Mouse (Mus musculus) WW6 (cell line): Measurements from ENCODE around the gene Garem2.

Source experiments
- DNase-seq: peaks from one replicate; pipeline ENCODE4 v3.0.0-alpha.2; 2013; ENCODE audit warnings: low read depth, low spot score

Garem2 gene

GRCm38 (mm10) chr5:30111771-30112170 lies 6.8 kb downstream of the Garem2 start:
- DNase-seq = no peak

- DNase-seq = no peak
These were observed 7.6 kb downstream of the Garem2 start for GRCm38 (mm10) chr5:30112533-30113068.

DNA sequence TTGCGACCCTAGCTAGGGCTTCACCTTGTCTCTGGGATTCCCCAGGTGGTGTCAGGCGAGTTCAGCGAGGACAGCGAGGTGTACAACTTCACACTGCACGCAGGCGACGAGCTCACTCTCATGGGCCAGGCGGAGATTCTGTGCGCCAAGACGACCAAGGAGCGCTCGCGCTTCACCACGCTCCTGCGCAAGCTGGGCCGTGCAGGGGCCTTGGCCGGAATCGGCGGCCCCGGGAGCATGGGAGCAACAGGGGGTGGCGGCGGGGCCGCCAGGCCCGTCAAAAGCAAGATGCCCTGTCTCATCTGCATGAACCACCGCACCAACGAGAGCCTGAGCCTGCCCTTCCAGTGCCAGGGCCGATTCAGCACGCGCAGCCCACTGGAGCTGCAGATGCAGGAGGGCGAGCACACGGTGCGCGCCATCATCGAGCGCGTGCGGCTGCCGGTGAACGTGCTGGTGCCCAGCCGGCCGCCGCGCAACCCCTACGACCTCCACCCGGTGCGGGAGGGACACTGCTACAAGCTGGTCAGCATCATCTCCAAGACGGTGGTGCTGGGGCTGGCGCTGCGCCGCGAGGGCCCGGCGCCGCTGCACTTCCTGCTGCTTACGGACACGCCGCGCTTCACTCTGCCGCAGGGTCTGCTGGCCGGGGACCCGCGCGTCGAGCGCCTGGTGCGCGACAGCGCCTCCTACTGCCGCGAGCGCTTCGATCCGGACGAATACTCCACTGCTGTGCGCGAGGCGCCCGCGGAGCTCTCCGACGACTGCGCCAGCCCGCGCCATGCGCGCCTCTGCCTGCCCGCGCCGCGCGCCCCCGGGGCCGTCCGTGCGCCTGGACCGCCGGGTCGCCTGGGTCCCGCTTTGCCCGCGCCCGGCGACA lies 9.2 kb downstream of the Garem2 start:
- no peak for DNase-seq

- no peak for DNase-seq
These were observed 9.8 kb downstream of the Garem2 start for GRCm38 (mm10) chr5:30114761-30115140.

GRCm38 (mm10) chr5:30115718-30116117 lies 10.8 kb downstream of the Garem2 start:
- DNase-seq = no peak

GRCm38 (mm10) chr5:30118018-30118417 lies 13.1 kb downstream of the Garem2 start:
- DNase-seq = no peak

DNA sequence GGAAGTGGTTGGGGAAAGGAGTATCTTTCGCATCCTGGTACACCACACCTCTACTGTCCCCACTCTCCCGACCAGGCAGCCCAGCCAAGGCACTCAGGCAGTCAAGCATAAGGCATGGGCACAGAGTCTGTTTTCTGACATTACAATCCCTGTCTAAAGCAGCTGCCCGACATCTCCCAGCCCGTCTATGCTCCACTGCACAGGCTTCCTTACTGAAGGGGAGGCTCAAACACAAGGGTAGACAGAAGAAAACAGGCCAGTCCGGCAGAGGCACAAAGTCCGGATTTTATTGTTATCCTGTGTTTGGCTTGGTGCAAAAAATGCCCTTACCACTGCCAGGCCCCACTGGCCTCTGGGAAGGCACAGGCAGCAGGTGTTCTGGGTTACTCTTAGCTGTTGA lies 14.2 kb downstream of the Garem2 start:
- no peak for DNase-seq

- DNase-seq = no peak
These were observed 15.1 kb downstream of the Garem2 start for GRCm38 (mm10) chr5:30120106-30120505.

DNA sequence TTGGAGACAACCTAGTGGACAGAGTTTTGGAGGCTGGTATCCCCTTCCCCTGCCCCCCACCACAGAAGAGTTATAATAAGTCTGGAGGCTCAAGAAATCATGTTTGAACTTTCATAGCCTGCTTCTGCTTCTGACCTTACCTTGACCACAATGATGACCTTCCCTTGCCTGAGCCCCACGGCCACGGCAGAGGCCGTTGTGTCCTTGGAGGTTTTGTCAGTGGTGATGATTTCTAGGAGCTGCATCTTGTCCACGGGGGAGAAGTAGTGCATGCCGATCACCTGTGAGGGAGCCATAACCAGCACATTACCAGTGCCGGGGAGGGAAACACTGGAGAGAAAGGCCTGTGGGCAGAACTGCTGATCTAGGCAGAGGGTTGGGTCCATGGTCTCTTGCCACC lies 17.5 kb downstream of the Garem2 start:
- no peak for DNase-seq

- DNase-seq = no peak
These were observed 20.6 kb downstream of the Garem2 start for GRCm38 (mm10) chr5:30125587-30125986.

DNA sequence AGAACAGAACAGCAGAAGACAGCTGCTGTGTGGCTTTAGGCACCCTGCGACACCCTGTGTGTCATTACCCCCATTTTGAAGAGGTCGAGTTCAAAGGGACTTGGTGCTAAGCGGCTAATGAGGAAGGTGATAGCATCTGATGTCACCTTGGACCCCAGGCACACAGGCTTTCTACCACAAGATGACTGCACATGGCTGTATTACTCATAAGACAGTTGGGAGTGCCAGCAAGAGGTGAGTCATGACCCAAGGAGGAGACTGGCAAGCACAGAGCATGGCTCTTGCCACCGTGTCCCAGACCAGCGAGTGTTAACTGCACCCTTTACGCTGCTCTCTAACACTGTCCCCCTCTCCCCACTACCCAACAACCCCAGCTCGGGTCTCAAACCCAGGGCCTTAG lies 21.8 kb downstream of the Garem2 start:
- no peak for DNase-seq

DNA sequence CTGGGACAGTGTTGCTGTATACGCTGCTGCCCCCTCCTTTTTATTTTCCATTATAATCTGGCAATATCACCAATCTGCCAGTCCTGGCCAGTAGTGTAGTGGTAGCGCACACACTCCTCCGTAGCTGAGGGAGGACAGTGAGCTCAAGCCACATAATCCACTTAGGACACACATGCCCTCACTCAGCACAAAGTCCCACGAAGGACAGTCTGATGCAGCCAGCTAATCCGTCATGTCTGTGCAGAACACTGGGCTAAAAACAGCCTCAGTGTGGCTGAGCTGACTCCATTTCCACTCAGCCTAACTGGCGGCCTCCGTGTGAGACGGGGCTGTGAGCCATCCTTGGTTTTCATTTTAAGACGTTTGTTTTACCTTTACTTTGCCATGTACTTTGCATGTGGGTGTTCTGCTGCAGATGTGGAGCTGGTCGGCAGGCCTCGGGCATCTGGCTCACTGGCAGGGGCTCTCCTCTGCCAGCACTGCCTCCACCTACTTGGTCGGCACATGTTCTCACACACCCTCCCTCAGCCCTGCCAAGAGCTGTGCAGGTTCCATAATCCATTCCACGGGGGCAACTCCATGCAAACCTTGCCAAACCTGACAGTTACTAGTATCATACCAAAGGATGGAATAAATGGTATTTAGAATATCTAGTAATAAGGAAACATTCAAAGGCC lies 23.1 kb downstream of the Garem2 start:
- DNase-seq = no peak

- DNase-seq = no peak
These were observed 23.7 kb downstream of the Garem2 start for GRCm38 (mm10) chr5:30128680-30129079.

- no peak for DNase-seq
These were observed 26.3 kb downstream of the Garem2 start for GRCm38 (mm10) chr5:30131246-30131645.

GRCm38 (mm10) chr5:30132173-30132572 lies 27.2 kb downstream of the Garem2 start:
- no peak for DNase-seq

- no peak for DNase-seq
These were observed 30.8 kb downstream of the Garem2 start for GRCm38 (mm10) chr5:30135711-30136231.

DNA sequence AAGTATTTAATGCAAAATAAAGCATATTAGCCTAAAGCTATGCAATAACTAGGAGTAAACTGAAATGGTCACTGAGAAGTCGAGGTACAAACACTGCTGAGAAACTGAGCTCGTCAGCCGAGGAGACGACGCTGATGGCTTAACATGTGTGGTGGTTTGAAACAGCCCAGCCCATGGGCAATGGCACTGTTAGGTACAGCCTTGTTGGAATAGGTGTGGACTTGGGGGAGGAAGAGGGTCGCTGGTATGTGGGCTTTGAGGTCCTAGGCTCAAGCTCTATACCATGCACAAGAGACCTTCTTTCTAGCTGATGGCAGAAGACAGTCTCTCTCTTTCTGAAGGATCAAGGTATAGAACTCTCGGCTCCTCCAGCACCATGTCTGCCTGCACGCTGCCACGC lies 32.3 kb downstream of the Garem2 start:
- DNase-seq = no peak

GRCm38 (mm10) chr5:30138193-30138592 lies 33.2 kb downstream of the Garem2 start:
- DNase-seq = no peak

DNA sequence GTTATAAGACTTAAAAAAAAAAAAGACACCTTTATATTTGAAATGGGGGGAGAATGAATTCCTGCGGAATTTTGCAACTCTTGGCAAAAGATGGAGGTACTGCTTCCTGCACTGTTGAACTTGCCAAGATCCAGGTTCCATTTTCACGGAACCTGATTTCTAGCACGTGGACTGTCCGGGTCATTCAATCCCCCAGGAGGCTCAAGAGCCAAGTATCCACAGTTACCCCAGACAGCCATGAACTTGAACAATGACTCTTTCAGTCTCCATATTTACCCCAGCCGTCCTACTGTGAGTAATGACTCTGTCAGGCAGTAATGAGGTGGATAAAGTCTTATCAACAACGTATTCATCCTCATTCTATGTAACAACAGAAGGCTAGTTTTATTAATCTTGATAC lies 41.6 kb downstream of the Garem2 start:
- no peak for DNase-seq

DNA sequence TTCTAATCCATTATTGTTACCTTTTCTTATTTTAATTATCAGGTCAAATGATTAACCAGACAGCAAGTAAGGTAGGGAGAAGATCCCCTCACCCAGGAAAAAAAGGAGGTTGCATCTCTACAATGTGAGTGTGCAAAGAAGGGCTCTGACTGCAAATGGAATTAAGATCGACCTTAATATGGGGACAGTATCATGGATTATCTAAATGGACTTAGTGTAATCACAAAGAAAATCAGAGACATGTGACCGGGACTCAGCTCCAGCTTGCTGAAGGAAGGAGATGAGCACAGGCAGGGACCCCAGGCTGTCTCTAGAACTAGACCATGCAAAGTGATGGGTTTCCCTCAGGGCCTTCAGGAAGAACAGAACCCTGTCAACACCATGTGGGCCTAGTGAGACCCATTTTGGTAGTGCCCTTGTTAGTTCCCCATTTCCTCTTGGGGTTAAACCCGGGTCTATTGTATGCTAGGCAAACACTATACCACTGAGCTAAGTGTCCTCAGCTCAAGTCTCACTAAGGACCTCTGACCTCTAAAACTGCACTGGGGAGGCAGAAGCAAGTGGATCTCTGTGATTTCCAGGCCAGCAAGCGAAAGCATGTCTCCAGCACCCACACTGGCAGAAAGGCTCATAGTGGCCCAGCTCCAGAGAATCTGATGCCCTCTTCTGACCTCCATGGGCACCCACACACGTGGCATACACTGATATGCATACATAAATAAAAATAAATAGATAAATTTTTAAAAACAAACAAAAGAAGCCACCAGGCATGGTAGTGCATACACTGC lies 43.4 kb downstream of the Garem2 start:
- no peak for DNase-seq

GRCm38 (mm10) chr5:30152007-30152406 lies 47.0 kb downstream of the Garem2 start:
- DNase-seq = no peak

GRCm38 (mm10) chr5:30152413-30152812 lies 47.5 kb downstream of the Garem2 start:
- no peak for DNase-seq
